Mouse (Mus musculus): ENCODE results near the gene Nol6. TPM values are rescaled to one million over a fixed set of nuclear protein-coding genes. Genes with fewer than 3 reads are reported as not detected.

Nol6 gene
- polyA plus RNA-seq, 1 experiment from 2014 or later: 9.5 TPM

GRCm38 (mm10) chr4:41073008-41073817 lies 51.0 kb downstream of the Nol6 start:
- Histone ChIP-seq H3K4me2 (replicated peaks; ENCODE audit: low read depth) (no peak overlapping the region), H3K27me3 (ENCODE audit: control insufficient read depth, insufficient read depth, low read length) (no peaks in the 10 kb centered on the region), H3K4me3 (ENCODE audit: low read depth, low read length) (no peak overlapping the region), H3K4me1 (replicated peaks; ENCODE audit: control insufficient read depth, insufficient read depth) (no peaks in the 10 kb centered on the region), H3K36me3 (ENCODE audit: control insufficient read depth, insufficient read depth, low read length) (no peaks in the 10 kb centered on the region), H3K9me3 (ENCODE audit: control insufficient read depth, low read length) (no peaks in the 10 kb centered on the region), H3K9ac (ENCODE audit: low read length) (no peak overlapping the region), H3K27ac (replicated peaks) (no peak overlapping the region)
- DNase-seq (ENCODE audit: low spot score) (no peak), ATAC-seq (ENCODE audit: low FRiP score, low TSS enrichment) (0 out of 2 replicates have a peak, but pooled peaks have one; percentile 32)
- WGBS: 58% methylated on average over 12 of the region's 12 CpGs
- TF ChIP-seq CTCF (IDR thresholded peaks at IDR 0.05; ENCODE audit: low read depth): no peak
- TF ChIP-seq EP300 (optimal IDR thresholded peaks at IDR 0.05): no peak

GRCm38 (mm10) chr4:41071500-41072429 lies 52.5 kb downstream of the Nol6 start:
- DNase-seq (ENCODE audit: low spot score): no peak
- Histone ChIP-seq H3K9me3 (ENCODE audit: control insufficient read depth, low read length) (no peaks in the 10 kb centered on the region), H3K4me1 (replicated peaks; ENCODE audit: control insufficient read depth, insufficient read depth) (no peaks in the 10 kb centered on the region), H3K4me2 (replicated peaks; ENCODE audit: low read depth) (no peak overlapping the region), H3K27me3 (ENCODE audit: control insufficient read depth, insufficient read depth, low read length) (no peaks in the 10 kb centered on the region), H3K9ac (ENCODE audit: low read length) (no peak overlapping the region), H3K36me3 (ENCODE audit: control insufficient read depth, insufficient read depth, low read length) (no peaks in the 10 kb centered on the region), H3K4me3 (ENCODE audit: low read depth, low read length) (no peak overlapping the region), H3K27ac (replicated peaks) (no peak overlapping the region)
- TF ChIP-seq EP300 (optimal IDR thresholded peaks at IDR 0.05): no peak
- TF ChIP-seq CTCF (IDR thresholded peaks at IDR 0.05; ENCODE audit: low read depth): no peak
- ATAC-seq (ENCODE audit: low FRiP score, low TSS enrichment): no peak
- WGBS: 70% methylated on average over 14 of the region's 14 CpGs

GRCm38 (mm10) chr4:41065196-41065595 lies 59.1 kb downstream of the Nol6 start:
- WGBS: 82% methylated on average over 4 of the region's 4 CpGs
- Histone ChIP-seq H3K4me3 (ENCODE audit: low read depth, low read length) (no peak overlapping the region), H3K27ac (replicated peaks) (peak overlapping the region; percentile 40; the same call in 1 of the 2 replicates), H3K4me2 (replicated peaks; ENCODE audit: low read depth) (no peak overlapping the region), H3K27me3 (ENCODE audit: control insufficient read depth, insufficient read depth, low read length) (no peaks in the 10 kb centered on the region), H3K9ac (ENCODE audit: low read length) (no peak overlapping the region), H3K36me3 (ENCODE audit: control insufficient read depth, insufficient read depth, low read length) (no peaks in the 10 kb centered on the region), H3K9me3 (ENCODE audit: control insufficient read depth, low read length) (no peaks in the 10 kb centered on the region), H3K4me1 (replicated peaks; ENCODE audit: control insufficient read depth, insufficient read depth) (no peaks in the 10 kb centered on the region)
- TF ChIP-seq EP300 (optimal IDR thresholded peaks at IDR 0.05) (no peak), CTCF (IDR thresholded peaks at IDR 0.05; ENCODE audit: low read depth) (no peak)
- no peak for DNase-seq (ENCODE audit: low spot score)
- ATAC-seq (ENCODE audit: low FRiP score, low TSS enrichment): no peak

Other genes starting within 250 kb of the Nol6 start
- 75.5 and 86.9 TPM in 2 replicates for gene Spink4, start 204.4 kb downstream of the Nol6 start, polyA plus RNA-seq (2015; fragmentation: Nextera tagmentation; extraction: Ambion mirVana)
- 259 and 270 TPM in 2 replicates for gene Bag1, start 176.2 kb downstream of the Nol6 start, polyA plus RNA-seq (2015; fragmentation: Nextera tagmentation; extraction: Ambion mirVana)
- gene Chmp5, start 176.0 kb downstream of the Nol6 start, polyA plus RNA-seq (2015; fragmentation: Nextera tagmentation; extraction: Ambion mirVana): 121 and 125 TPM in 2 replicates
- 27.9 and 28.5 TPM in 2 replicates for gene Nfx1, start 153.5 kb downstream of the Nol6 start, polyA plus RNA-seq (2015; fragmentation: Nextera tagmentation; extraction: Ambion mirVana)
- gene Aqp7, start 76.3 kb downstream of the Nol6 start, polyA plus RNA-seq (2015; fragmentation: Nextera tagmentation; extraction: Ambion mirVana): 0.39 and 0.47 TPM in 2 replicates
- 202 and 227 TPM in 2 replicates for gene Aqp3, start 26.3 kb downstream of the Nol6 start, polyA plus RNA-seq (2015; fragmentation: Nextera tagmentation; extraction: Ambion mirVana)
- 76.3 and 89.0 TPM in 2 replicates for gene Ube2r2, start 11.3 kb upstream of the Nol6 start, polyA plus RNA-seq (2015; fragmentation: Nextera tagmentation; extraction: Ambion mirVana)
- gene Ubap2, start 150.7 kb upstream of the Nol6 start, polyA plus RNA-seq (2015; fragmentation: Nextera tagmentation; extraction: Ambion mirVana): 17.9 and 19.5 TPM in 2 replicates
- 32.3 and 32.4 TPM in 2 replicates for gene Dcaf12, start 190.4 kb upstream of the Nol6 start, polyA plus RNA-seq (2015; fragmentation: Nextera tagmentation; extraction: Ambion mirVana)
- 42.0 and 47.7 TPM in 2 replicates for gene Ubap1, start 224.5 kb upstream of the Nol6 start, polyA plus RNA-seq (2015; fragmentation: Nextera tagmentation; extraction: Ambion mirVana)